Mouse (Mus musculus) heart, postnatal 0 days (tissue): ENCODE measurements around the gene Tgfb1. TPM values are rescaled to one million over a fixed set of nuclear protein-coding genes. Genes with fewer than 3 reads are reported as not detected.
A peak's percentile ranks its signal among the peaks of the same experiment; 100 is the strongest.

Source experiments
- ATAC-seq: fragments of 200-750 bp; cut with Nextera tagmentation; 2 replicates; pipeline ENCODE4 v1.8.0; 2017; ENCODE audit warnings: low read depth, moderate number of reproducible peaks, moderate library complexity; ENCODE audit not compliant: insufficient read depth
- DNase-seq: peaks from one replicate; pipeline ENCODE4 v3.0.0-alpha.2; 2016; ENCODE audit warnings: low spot score
- H3K27ac ChIP-seq: fragments of 300-500 bp; sonication (generic); 2 replicates; pipeline ENCODE4 v1.5.1; 2014; ENCODE audit warnings: low read depth, mild to moderate bottlenecking
- H3K27me3 ChIP-seq: fragments of 300-500 bp; sonication (generic); 2 replicates; pipeline ENCODE4 v1.6.1; 2014; ENCODE audit warnings: low read length, mixed read lengths; ENCODE audit not compliant: control insufficient read depth, insufficient read depth
- H3K36me3 ChIP-seq: fragments of 300-500 bp; sonication (generic); replicated peaks from 2 replicates; pipeline ENCODE4 v1.6.1; 2014; ENCODE audit warnings: low read length, mixed read lengths; ENCODE audit not compliant: control insufficient read depth, insufficient read depth
- H3K4me1 ChIP-seq: fragments of 300-500 bp; sonication (generic); 2 replicates; pipeline ENCODE4 v1.6.1; 2014; ENCODE audit warnings: antibody characterized with exemption; ENCODE audit not compliant: control insufficient read depth, insufficient read depth
- H3K4me2 ChIP-seq: fragments of 300-500 bp; sonication (generic); 2 replicates; pipeline ENCODE4 v1.6.1; 2014; ENCODE audit warnings: low read depth, mild to moderate bottlenecking, low read length, moderate library complexity
- H3K4me3 ChIP-seq: fragments of 300-500 bp; sonication (generic); 2 replicates; pipeline ENCODE4 v1.5.1; 2014; ENCODE audit warnings: low read depth, low read length
- H3K9ac ChIP-seq: fragments of 300-500 bp; sonication (generic); replicated peaks from 2 replicates; pipeline ENCODE4 v1.6.1; 2014; ENCODE audit warnings: low read depth, low read length, mixed read lengths
- H3K9me3 ChIP-seq: fragments of 300-500 bp; sonication (generic); replicated peaks from 2 replicates; pipeline ENCODE4 v1.6.1; 2016; ENCODE audit warnings: low read length; ENCODE audit not compliant: control insufficient read depth
- CTCF ChIP-seq: IDR thresholded peaks from 2 replicates; pipeline ENCODE4 v1.5.1; 2016; ENCODE audit warnings: antibody characterized with exemption, control low read depth, low read depth
- EP300 ChIP-seq: IDR thresholded peaks from 2 replicates; pipeline ENCODE4 v1.6.1; 2016; ENCODE audit warnings: antibody characterized with exemption, low read depth
- WGBS: fragments of 180-500 bp; shearing (Covaris S2); extraction: QIAGEN DNeasy Blood & Tissue Kit; methylation state at CpG from one replicate; pipeline ENCODE4 v1.1.7; 2014; 5-methylcytosine and 5-hydroxymethylcytosine counted together
- polyA plus RNA-seq: library from polyadenylated mRNA; unstranded; fragments of >200 nt; fragmentation: Nextera tagmentation; extraction: Ambion mirVana; gene quantifications from 2 replicates; pipeline ENCODE4 v1.2.1, GENCODE M21; 2015
- total RNA-seq: library from RNA; depleted of rRNA; stranded (reverse); fragments of >200 nt; gene quantifications from 2 replicates; pipeline ENCODE4 v1.2.3, GENCODE M21; 2014; ENCODE audit warnings: low replicate concordance

The Tgfb1 gene
- total and polyA plus RNA-seq, 2 experiments from 2014 or later = 2.6 to 10.7 TPM

DNA sequence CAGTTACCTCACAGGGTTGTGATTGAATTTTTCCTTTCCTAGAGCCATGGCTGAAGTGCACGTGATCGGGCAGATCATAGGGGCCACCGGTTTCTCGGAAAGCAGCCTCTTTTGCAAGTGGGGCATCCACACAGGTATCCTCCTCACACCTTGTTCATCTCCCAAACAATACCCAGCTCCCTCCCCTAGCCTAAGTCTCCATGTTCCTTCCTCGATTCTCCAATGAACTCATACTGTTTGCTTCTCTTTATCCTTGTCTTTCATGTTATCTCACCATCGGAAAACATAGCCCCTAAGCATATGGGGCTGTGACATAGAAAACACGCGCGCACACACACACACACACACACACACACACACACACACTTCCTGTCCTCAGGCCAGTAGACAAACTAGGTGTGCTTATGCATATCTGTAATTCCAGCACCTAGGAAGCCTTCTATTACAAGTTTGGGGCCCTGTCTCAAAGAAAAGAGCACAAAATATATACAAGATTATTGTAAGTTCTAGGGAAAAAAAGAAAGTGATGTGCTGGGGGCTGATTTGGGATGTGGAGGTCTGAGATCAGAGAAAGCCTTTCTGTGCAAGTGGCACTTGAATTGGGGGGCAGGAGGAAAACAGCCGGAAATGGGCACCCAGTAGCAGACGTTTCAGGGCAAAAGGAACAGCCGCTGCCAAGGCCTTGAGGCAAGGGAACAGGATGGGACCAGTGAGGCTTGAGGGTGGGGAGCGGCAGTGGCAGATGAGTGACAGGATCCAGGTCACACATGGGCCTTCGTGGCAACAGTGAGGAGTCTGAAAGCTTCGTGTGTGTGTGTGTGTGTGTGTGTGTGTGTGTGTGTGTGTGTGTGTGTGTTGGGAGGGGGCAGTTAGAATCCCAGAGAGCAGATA, 5.2 kb upstream of the Tgfb1 start:
- no peaks in the 10 kb centered on the region for H3K36me3 ChIP-seq
- no peaks in the 10 kb centered on the region for H3K27me3 ChIP-seq
- H3K9me3 ChIP-seq = no peaks in the 10 kb centered on the region
- WGBS = 46% methylated on average over 14 of the region's 15 CpGs
- peak overlapping the region; percentile 64 for H3K4me3 ChIP-seq
- no peak for TF ChIP-seq CTCF
- no peak overlapping the region for H3K9ac ChIP-seq
- DNase-seq = no peak
- peaks cover 13% of the 10 kb centered on the region; the same call in 1 of the 2 replicates for H3K4me1 ChIP-seq
- ATAC-seq = no peak
- H3K27ac ChIP-seq = peak overlapping the region; percentile 6; the same call in 1 of the 2 replicates
- peak overlapping the region; percentile 65 for H3K4me2 ChIP-seq

DNA sequence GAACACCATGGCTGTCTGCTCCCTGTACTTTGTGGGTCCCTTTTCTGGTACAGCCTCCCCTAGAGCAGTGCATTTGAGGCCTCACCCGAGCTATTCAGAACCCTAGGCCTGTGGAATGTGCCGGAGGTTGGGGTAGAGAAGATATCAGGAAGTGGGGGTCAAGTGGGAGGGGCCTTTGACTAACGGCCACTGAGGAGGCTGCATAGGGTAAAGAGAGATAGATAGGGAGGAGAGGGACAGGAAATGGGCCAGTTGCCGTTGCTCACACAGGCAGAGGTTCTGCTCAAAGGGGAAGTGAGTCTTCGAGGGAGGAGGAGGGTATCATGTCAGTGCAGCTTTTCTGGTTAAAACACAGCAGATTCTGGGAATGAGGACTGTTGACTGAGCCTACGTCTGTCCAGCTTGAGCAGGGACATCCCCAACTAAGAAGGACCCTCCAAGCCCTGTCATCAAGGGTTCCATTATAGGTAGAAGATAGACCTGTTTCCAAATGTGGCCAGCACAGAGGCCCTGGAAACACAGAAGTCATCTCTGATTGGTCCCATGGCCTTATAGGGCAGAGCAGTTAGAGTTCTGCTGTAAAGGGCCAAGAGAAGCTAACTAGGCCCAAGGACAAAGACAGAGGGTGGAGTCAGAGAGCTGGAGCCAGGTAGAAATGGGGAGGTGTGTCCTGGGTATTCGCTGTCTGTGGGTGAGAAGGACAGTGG, 3.2 kb upstream of the Tgfb1 start:
- Histone ChIP-seq H3K9me3 (no peaks in the 10 kb centered on the region), H3K4me2 (no peak overlapping the region), H3K27me3 (no peaks in the 10 kb centered on the region), H3K4me1 (peaks cover 9% of the 10 kb centered on the region; the same call in 1 of the 2 replicates), H3K36me3 (no peaks in the 10 kb centered on the region), H3K9ac (no peak overlapping the region), H3K27ac (peak overlapping the region; percentile 5; the same call in 1 of the 2 replicates), H3K4me3 (no peak overlapping the region)
- ATAC-seq (no peak), DNase-seq (no peak)
- 46% methylated on average over 7 of the region's 7 CpGs for WGBS
- TF ChIP-seq EP300 = no peak
- TF ChIP-seq CTCF = no peak

- Histone ChIP-seq H3K9ac (no peak overlapping the region), H3K4me1 (peaks cover 9% of the 10 kb centered on the region; the same call in 1 of the 2 replicates), H3K9me3 (no peaks in the 10 kb centered on the region), H3K36me3 (no peaks in the 10 kb centered on the region), H3K4me3 (no peak overlapping the region), H3K27ac (no peak overlapping the region), H3K4me2 (no peak overlapping the region), H3K27me3 (no peaks in the 10 kb centered on the region)
- no peak for TF ChIP-seq CTCF
- TF ChIP-seq EP300 = no peak
- DNase-seq = no peak
- WGBS = 81% methylated on average over 6 of the region's 6 CpGs
- ATAC-seq = no peak
Observed at GRCm38 (mm10) chr7:25684659-25685058, 2.1 kb upstream of the Tgfb1 start.

DNA sequence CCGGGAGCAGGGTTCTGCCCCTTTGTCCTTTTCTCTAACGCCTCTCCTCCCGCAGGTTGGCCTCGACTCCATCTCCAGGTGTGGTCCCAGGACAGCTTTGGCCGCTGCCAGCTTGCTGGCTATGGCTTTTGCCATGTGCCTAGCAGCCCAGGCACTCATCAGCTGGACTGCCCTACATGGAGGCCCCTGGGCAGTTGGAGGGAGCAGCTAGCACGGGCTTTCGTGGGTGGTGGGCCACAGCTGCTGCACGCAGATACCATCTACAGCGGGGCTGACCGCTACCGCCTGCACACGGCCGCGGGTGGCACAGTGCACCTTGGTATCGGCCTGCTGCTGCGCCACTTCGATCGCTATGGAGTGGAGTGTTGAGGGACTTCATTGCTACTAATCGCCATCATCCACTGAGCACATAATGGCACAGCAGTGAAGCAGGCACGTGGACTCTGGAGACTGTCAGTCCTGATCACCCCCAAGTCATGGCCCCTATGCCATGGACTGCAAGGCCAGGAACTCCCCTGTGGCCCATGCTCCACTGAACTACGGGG, 804 bp upstream of the Tgfb1 start:
- 76% methylated on average over 21 of the region's 21 CpGs for WGBS
- Histone ChIP-seq H3K27me3 (no peaks in the 10 kb centered on the region), H3K27ac (no peak overlapping the region), H3K4me1 (peaks cover 9% of the 10 kb centered on the region; the same call in 1 of the 2 replicates), H3K36me3 (no peaks in the 10 kb centered on the region), H3K4me3 (peak overlapping the region; percentile 84; the same call in 1 of the 2 replicates), H3K4me2 (peak overlapping the region; percentile 79), H3K9ac (no peak overlapping the region), H3K9me3 (no peaks in the 10 kb centered on the region)
- ATAC-seq = no peak
- DNase-seq = no peak
- no peak for TF ChIP-seq EP300
- no peak for TF ChIP-seq CTCF

GRCm38 (mm10) chr7:25687811-25688401, 1.1 kb downstream of the Tgfb1 start:
- Histone ChIP-seq H3K36me3 (no peaks in the 10 kb centered on the region), H3K27me3 (no peaks in the 10 kb centered on the region), H3K9ac (peak overlapping the region; percentile 71), H3K9me3 (no peaks in the 10 kb centered on the region), H3K27ac (peak overlapping the region; percentile 87), H3K4me2 (peak overlapping the region; percentile 79), H3K4me3 (peak overlapping the region; percentile 84), H3K4me1 (peaks cover 4% of the 10 kb centered on the region; the same call in 1 of the 2 replicates)
- TF ChIP-seq EP300 = no peak
- TF ChIP-seq CTCF = peak; percentile 15
- DNase-seq (peak; percentile 41), ATAC-seq (no peak)
- WGBS = under 1% methylated on average over 47 of the region's 47 CpGs
